Mouse (Mus musculus): ENCODE results near the gene Nceh1. TPM values are rescaled to one million over a fixed set of nuclear protein-coding genes. Genes with fewer than 3 reads are reported as not detected.

Gene Nceh1
- polyA plus RNA-seq, 1 experiment from 2014 or later, result 21.3 TPM

- ATAC-seq (ENCODE audit: insufficient number of reproducible peaks, insufficient read depth, low FRiP score, low read depth), result no peak
Measured at GRCm38 (mm10) chr3:27217331-27217730, 34.6 kb downstream of the Nceh1 start.

GRCm38 (mm10) chr3:27218604-27219003, 35.8 kb downstream of the Nceh1 start:
- Histone ChIP-seq H3K27me3 (ENCODE audit: control insufficient read depth, insufficient read depth, low read length) (no peaks in the 10 kb centered on the region), H3K4me2 (ENCODE audit: low read length) (no peak overlapping the region), H3K9me3 (ENCODE audit: control insufficient read depth, low read length) (no peaks in the 10 kb centered on the region), H3K4me1 (ENCODE audit: control insufficient read depth in 2 of 2, insufficient read depth in 2 of 2, low read length in 2 of 2) (no peaks in the 10 kb centered on the region), H3K36me3 (ENCODE audit: control insufficient read depth, insufficient read depth, low read length) (no peaks in the 10 kb centered on the region), H3K27ac (replicated peaks in 1 of 2; ENCODE audit: control insufficient read depth in 1 of 2, insufficient read depth in 1 of 2, low read depth in 2 of 2, low read length in 2 of 2) (no peak overlapping the region), H3K9ac (ENCODE audit: low read length) (no peak overlapping the region), H3K4me3 (ENCODE audit: control insufficient read depth in 1 of 2, insufficient read depth in 1 of 2, low read depth in 1 of 2, low read length in 2 of 2) (no peak overlapping the region)
- WGBS, result 87% methylated on average over 5 of the region's 5 CpGs
- no peak for ATAC-seq (ENCODE audit: insufficient number of reproducible peaks, insufficient read depth, low FRiP score, low read depth)

More at GRCm38 (mm10) chr3:27217331-27217730, 34.6 kb downstream of the Nceh1 start:
- H3K36me3 ChIP-seq (ENCODE audit: control insufficient read depth, insufficient read depth, low read length), result no peaks in the 10 kb centered on the region
- WGBS, result 83% methylated on average over 7 of the region's 7 CpGs
- H3K9me3 ChIP-seq (ENCODE audit: control insufficient read depth, low read length), result no peaks in the 10 kb centered on the region
- no peak overlapping the region for H3K4me2 ChIP-seq (ENCODE audit: low read length)
- no peaks in the 10 kb centered on the region for H3K4me1 ChIP-seq (ENCODE audit: control insufficient read depth in 2 of 2, insufficient read depth in 2 of 2, low read length in 2 of 2)
- no peak overlapping the region for H3K27ac ChIP-seq (replicated peaks in 1 of 2; ENCODE audit: control insufficient read depth in 1 of 2, insufficient read depth in 1 of 2, low read depth in 2 of 2, low read length in 2 of 2)
- H3K9ac ChIP-seq (ENCODE audit: low read length), result no peak overlapping the region
- no peaks in the 10 kb centered on the region for H3K27me3 ChIP-seq (ENCODE audit: control insufficient read depth, insufficient read depth, low read length)
- H3K4me3 ChIP-seq (ENCODE audit: control insufficient read depth in 1 of 2, insufficient read depth in 1 of 2, low read depth in 1 of 2, low read length in 2 of 2), result no peak overlapping the region

GRCm38 (mm10) chr3:27222052-27222451, 39.3 kb downstream of the Nceh1 start:
- Histone ChIP-seq H3K36me3 (ENCODE audit: control insufficient read depth, insufficient read depth, low read length) (peaks cover 12% of the 10 kb centered on the region; the same call in 1 of the 2 replicates), H3K4me1 (ENCODE audit: control insufficient read depth in 2 of 2, insufficient read depth in 2 of 2, low read length in 2 of 2) (no peaks in the 10 kb centered on the region), H3K9ac (ENCODE audit: low read length) (no peak overlapping the region), H3K27ac (replicated peaks in 1 of 2; ENCODE audit: control insufficient read depth in 1 of 2, insufficient read depth in 1 of 2, low read depth in 2 of 2, low read length in 2 of 2) (no peak overlapping the region), H3K4me3 (ENCODE audit: control insufficient read depth in 1 of 2, insufficient read depth in 1 of 2, low read depth in 1 of 2, low read length in 2 of 2) (no peak overlapping the region), H3K9me3 (ENCODE audit: control insufficient read depth, low read length) (no peaks in the 10 kb centered on the region), H3K27me3 (ENCODE audit: control insufficient read depth, insufficient read depth, low read length) (no peaks in the 10 kb centered on the region), H3K4me2 (ENCODE audit: low read length) (no peak overlapping the region)
- WGBS, result 83% methylated on average over 2 of the region's 2 CpGs
- ATAC-seq (ENCODE audit: insufficient number of reproducible peaks, insufficient read depth, low FRiP score, low read depth), result no peak

- H3K9me3 ChIP-seq (ENCODE audit: control insufficient read depth, low read length), result no peaks in the 10 kb centered on the region
- no peak overlapping the region for H3K4me2 ChIP-seq (ENCODE audit: low read length)
- no peaks in the 10 kb centered on the region for H3K4me1 ChIP-seq (ENCODE audit: control insufficient read depth in 2 of 2, insufficient read depth in 2 of 2, low read length in 2 of 2)
- no peak overlapping the region for H3K9ac ChIP-seq (ENCODE audit: low read length)
- no peak for ATAC-seq (ENCODE audit: insufficient number of reproducible peaks, insufficient read depth, low FRiP score, low read depth)
- H3K4me3 ChIP-seq (ENCODE audit: control insufficient read depth in 1 of 2, insufficient read depth in 1 of 2, low read depth in 1 of 2, low read length in 2 of 2), result no peak overlapping the region
- no peak overlapping the region for H3K27ac ChIP-seq (replicated peaks in 1 of 2; ENCODE audit: control insufficient read depth in 1 of 2, insufficient read depth in 1 of 2, low read depth in 2 of 2, low read length in 2 of 2)
- WGBS, result 60% methylated on average over 17 of the region's 17 CpGs
- no peaks in the 10 kb centered on the region for H3K27me3 ChIP-seq (ENCODE audit: control insufficient read depth, insufficient read depth, low read length)
- H3K36me3 ChIP-seq (ENCODE audit: control insufficient read depth, insufficient read depth, low read length), result peaks cover 12% of the 10 kb centered on the region; the same call in 1 of the 2 replicates
Measured at GRCm38 (mm10) chr3:27222488-27222887, 39.7 kb downstream of the Nceh1 start.

GRCm38 (mm10) chr3:27227629-27228453, 45.1 kb downstream of the Nceh1 start:
- H3K4me3 ChIP-seq (ENCODE audit: control insufficient read depth in 1 of 2, insufficient read depth in 1 of 2, low read depth in 1 of 2, low read length in 2 of 2), result no peak overlapping the region
- H3K27me3 ChIP-seq (ENCODE audit: control insufficient read depth, insufficient read depth, low read length), result no peaks in the 10 kb centered on the region
- WGBS, result 75% methylated on average over 3 of the region's 3 CpGs
- H3K9ac ChIP-seq (ENCODE audit: low read length), result no peak overlapping the region
- H3K36me3 ChIP-seq (ENCODE audit: control insufficient read depth, insufficient read depth, low read length), result peaks cover 16% of the 10 kb centered on the region; the same call in 1 of the 2 replicates
- no peaks in the 10 kb centered on the region for H3K9me3 ChIP-seq (ENCODE audit: control insufficient read depth, low read length)
- no peak overlapping the region for H3K27ac ChIP-seq (replicated peaks in 1 of 2; ENCODE audit: control insufficient read depth in 1 of 2, insufficient read depth in 1 of 2, low read depth in 2 of 2, low read length in 2 of 2)
- H3K4me2 ChIP-seq (ENCODE audit: low read length), result no peak overlapping the region
- ATAC-seq (ENCODE audit: insufficient number of reproducible peaks, insufficient read depth, low FRiP score, low read depth), result no peak
- H3K4me1 ChIP-seq (ENCODE audit: control insufficient read depth in 2 of 2, insufficient read depth in 2 of 2, low read length in 2 of 2), result no peaks in the 10 kb centered on the region

GRCm38 (mm10) chr3:27228530-27229309, 46.0 kb downstream of the Nceh1 start:
- no peaks in the 10 kb centered on the region for H3K27me3 ChIP-seq (ENCODE audit: control insufficient read depth, insufficient read depth, low read length)
- WGBS, result 75% methylated on average over 11 of the region's 11 CpGs

GRCm38 (mm10) chr3:27233361-27233760, 50.6 kb downstream of the Nceh1 start:
- 68% methylated on average over 4 of the region's 4 CpGs for WGBS
- peaks cover 4 to 6% of the 10 kb centered on the region in 2 experiments; a peak in 3 of 4 replicates for H3K4me1 ChIP-seq (ENCODE audit: control insufficient read depth in 2 of 2, insufficient read depth in 2 of 2, low read length in 2 of 2)
- no peaks in the 10 kb centered on the region for H3K9me3 ChIP-seq (ENCODE audit: control insufficient read depth, low read length)
- H3K9ac ChIP-seq (ENCODE audit: low read length), result no peak overlapping the region
- no peak overlapping the region for H3K4me2 ChIP-seq (ENCODE audit: low read length)
- H3K27me3 ChIP-seq (ENCODE audit: control insufficient read depth, insufficient read depth, low read length), result no peaks in the 10 kb centered on the region
- no peak overlapping the region for H3K27ac ChIP-seq (replicated peaks in 1 of 2; ENCODE audit: control insufficient read depth in 1 of 2, insufficient read depth in 1 of 2, low read depth in 2 of 2, low read length in 2 of 2)
- H3K36me3 ChIP-seq (ENCODE audit: control insufficient read depth, insufficient read depth, low read length), result peaks cover 4% of the 10 kb centered on the region; the same call in 1 of the 2 replicates
- no peak overlapping the region for H3K4me3 ChIP-seq (ENCODE audit: control insufficient read depth in 1 of 2, insufficient read depth in 1 of 2, low read depth in 1 of 2, low read length in 2 of 2)
- ATAC-seq (ENCODE audit: insufficient number of reproducible peaks, insufficient read depth, low FRiP score, low read depth), result no peak

More at GRCm38 (mm10) chr3:27228530-27229309, 46.0 kb downstream of the Nceh1 start:
- H3K4me1 ChIP-seq (ENCODE audit: control insufficient read depth in 2 of 2, insufficient read depth in 2 of 2, low read length in 2 of 2), result no peaks in the 10 kb centered on the region; a peak in 1 of 4 replicates
- no peak overlapping the region for H3K4me2 ChIP-seq (ENCODE audit: low read length)
- no peak overlapping the region for H3K4me3 ChIP-seq (ENCODE audit: control insufficient read depth in 1 of 2, insufficient read depth in 1 of 2, low read depth in 1 of 2, low read length in 2 of 2)
- H3K9ac ChIP-seq (ENCODE audit: low read length), result no peak overlapping the region
- ATAC-seq (ENCODE audit: insufficient number of reproducible peaks, insufficient read depth, low FRiP score, low read depth), result no peak
- no peaks in the 10 kb centered on the region for H3K9me3 ChIP-seq (ENCODE audit: control insufficient read depth, low read length)
- no peak overlapping the region for H3K27ac ChIP-seq (replicated peaks in 1 of 2; ENCODE audit: control insufficient read depth in 1 of 2, insufficient read depth in 1 of 2, low read depth in 2 of 2, low read length in 2 of 2)
- H3K36me3 ChIP-seq (ENCODE audit: control insufficient read depth, insufficient read depth, low read length), result peaks cover 16% of the 10 kb centered on the region; the same call in 1 of the 2 replicates

Measured in heart, embryonic 14.5 days (tissue).